Mouse (Mus musculus): ENCODE measurements at regions not wholly inside any gene's neighbourhood (a gene's known extent, or its start where the extent isn't known, plus 50 kb on each side); places are given as distances from the start of the nearest gene placed in this dataset.

- Histone ChIP-seq H3K9me3 (no peaks in the 10 kb centered on the region), H3K27me3 (ENCODE audit: insufficient read depth, poor library complexity, severe bottlenecking) (peaks cover 32% of the 10 kb centered on the region), H3K4me1 (no peaks in the 10 kb centered on the region), H3K27ac (no peak overlapping the region), H3K36me3 (no peaks in the 10 kb centered on the region), H3K4me3 (no peak overlapping the region)
- 75% methylated on average over 3 of the region's 3 CpGs for WGBS
- no peak for DNase-seq (ENCODE audit: low spot score)
Measured at GRCm38 (mm10) chrX:135060184-135060583, 51.2 kb upstream of the Zmat1 start.

- no peaks in the 10 kb centered on the region for H3K36me3 ChIP-seq
- DNase-seq (ENCODE audit: low spot score): no peak
- no peaks in the 10 kb centered on the region for H3K9me3 ChIP-seq
- 55% methylated on average over 3 of the region's 3 CpGs for WGBS
- H3K27me3 ChIP-seq (ENCODE audit: insufficient read depth, poor library complexity, severe bottlenecking): peaks cover 32% of the 10 kb centered on the region
- H3K27ac ChIP-seq: no peak overlapping the region
- H3K4me1 ChIP-seq: no peaks in the 10 kb centered on the region
- H3K4me3 ChIP-seq: no peak overlapping the region
Measured at GRCm38 (mm10) chrX:135058949-135059348, 49.9 kb upstream of the Zmat1 start.

Data from heart, embryonic 10.5 days (tissue).